Mouse (Mus musculus): ENCODE measurements around the gene Gabrg3. TPM values are rescaled to one million over a fixed set of nuclear protein-coding genes. Genes with fewer than 3 reads are reported as not detected.
"Not testable (repeated sequence)": the region's sequence is repeated elsewhere in the genome, so short reads cannot be mapped to it uniquely, and the experiment has no call there.

The Gabrg3 gene
- polyA plus RNA-seq, 2 experiments from 2014 or later = 0.09 TPM; not detected in 1

- no peak for ATAC-seq
Measured at GRCm38 (mm10) chr7:57307337-57307736, 79.7 kb downstream of the Gabrg3 start.

- no peak for ATAC-seq
Measured at GRCm38 (mm10) chr7:57296639-57297038, 90.3 kb downstream of the Gabrg3 start.

- no peak for ATAC-seq
Measured at GRCm38 (mm10) chr7:57294127-57294526, 92.9 kb downstream of the Gabrg3 start.

DNA sequence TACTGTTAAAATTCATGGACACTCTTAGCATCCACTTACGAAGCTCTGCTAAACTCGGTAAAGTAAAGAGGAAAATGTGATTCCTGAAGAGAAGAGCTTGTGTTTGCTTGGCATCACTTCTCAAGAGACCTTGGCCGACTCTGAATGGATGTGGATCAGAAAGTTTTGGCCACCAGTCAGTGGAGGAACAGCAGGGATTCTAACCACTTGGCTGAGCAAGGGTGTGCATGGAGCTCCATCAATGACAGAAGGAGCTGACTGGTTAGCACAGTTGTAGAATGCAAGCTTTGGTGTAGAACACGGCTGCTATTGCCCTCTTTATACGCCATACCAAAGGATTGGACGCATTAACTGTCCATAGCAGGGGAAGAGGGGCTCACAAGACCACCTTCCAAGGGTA is 93.4 kb downstream of the Gabrg3 start:
- ATAC-seq = no peak

DNA sequence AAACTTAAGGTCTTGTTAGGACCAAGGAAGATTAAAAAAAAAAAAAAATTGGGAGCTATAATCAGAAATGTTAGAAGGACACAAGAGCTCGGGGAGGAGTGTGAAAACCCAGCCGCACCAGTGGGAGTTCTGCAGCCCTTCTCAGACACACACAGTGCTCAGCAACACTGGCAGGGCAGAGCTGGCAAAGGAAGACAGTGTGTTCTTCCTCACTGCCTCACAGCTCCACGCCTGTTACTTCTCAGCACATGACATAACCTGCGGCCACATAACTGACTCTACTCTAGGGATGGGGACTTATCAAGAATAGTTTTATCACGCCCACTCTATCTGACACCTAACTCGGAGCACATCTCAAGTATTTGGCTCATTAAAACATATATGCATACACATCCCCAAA is 103.8 kb downstream of the Gabrg3 start:
- no peak for ATAC-seq

GRCm38 (mm10) chr7:57278841-57279240 is 108.1 kb downstream of the Gabrg3 start:
- no peak for ATAC-seq

GRCm38 (mm10) chr7:57260201-57260600 is 126.8 kb downstream of the Gabrg3 start:
- ATAC-seq = no peak

GRCm38 (mm10) chr7:57258893-57259574 is 128.0 kb downstream of the Gabrg3 start:
- ATAC-seq = no peak

DNA sequence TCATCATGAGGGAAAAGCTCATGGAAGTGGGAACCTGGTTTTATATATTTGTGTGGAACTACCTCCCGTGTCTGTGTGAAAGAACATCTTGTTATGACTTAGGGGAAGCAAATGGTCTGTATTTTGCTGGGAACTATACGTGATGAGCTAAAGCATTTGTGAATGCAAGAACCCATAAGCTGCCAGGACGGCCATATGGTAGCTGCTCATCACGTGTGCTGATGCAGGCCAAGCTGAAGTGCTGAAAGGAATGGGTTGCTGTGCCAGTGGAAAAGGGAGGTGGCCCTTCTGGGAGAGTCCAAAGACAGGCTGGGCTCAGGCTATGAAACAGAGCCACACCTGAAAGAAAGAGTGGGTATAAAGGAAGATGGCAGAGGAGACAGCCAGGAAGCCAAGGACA is 143.0 kb downstream of the Gabrg3 start:
- no peak for ATAC-seq

GRCm38 (mm10) chr7:57214119-57214518 is 172.9 kb downstream of the Gabrg3 start:
- no peak for ATAC-seq

DNA sequence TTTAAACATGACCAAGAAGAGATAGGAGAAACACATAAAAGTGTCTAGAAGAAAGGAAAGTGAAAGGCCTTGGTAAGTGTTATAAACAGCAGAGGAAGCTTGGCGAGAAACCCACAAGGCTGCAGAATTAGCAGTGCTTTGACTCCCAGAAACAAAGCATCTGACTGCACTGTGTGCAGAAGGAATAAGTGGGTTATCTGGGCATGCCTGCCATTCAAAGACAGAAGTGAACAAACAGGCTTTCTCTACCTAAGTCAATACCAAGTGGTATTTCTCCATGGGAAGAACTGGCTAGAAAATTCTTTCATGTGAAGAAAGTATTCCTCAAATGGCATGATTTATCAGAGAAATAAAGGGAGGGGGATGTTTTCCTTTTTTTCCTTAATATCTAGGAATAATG is 201.0 kb downstream of the Gabrg3 start:
- ATAC-seq = no peak

DNA sequence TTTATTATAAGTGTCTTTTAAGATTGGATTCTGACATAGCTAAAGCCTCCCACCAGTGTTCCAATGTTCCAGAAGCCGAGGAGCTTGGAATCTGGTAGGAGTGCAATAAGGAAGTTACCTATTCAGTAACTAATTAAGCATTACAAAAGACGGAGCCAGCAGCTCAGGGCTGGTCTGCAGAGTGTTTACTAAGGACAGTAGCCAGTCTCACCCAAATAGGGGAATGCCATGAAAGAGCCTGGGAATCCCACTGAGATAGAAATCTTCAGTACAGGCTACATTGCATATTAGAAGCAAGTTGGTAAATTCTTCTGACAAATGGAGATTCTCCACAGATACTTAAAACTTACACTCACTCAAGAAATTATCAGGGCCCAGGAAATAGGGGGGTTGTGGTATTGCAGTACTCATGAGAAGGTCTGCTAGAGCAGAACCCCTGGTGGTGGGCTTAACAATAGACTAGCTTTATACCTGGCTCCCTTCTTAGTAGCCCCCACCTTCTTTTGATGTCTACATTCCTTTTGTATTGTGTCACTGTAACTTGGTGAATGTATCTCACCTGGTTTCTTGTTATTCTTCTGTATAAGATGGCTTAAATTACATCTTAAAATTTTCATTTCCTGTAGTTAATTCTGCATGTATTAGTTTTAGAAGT is 211.0 kb downstream of the Gabrg3 start:
- ATAC-seq = not testable (repeated sequence)

GRCm38 (mm10) chr7:57166931-57167330 is 220.1 kb downstream of the Gabrg3 start:
- ATAC-seq = no peak

DNA sequence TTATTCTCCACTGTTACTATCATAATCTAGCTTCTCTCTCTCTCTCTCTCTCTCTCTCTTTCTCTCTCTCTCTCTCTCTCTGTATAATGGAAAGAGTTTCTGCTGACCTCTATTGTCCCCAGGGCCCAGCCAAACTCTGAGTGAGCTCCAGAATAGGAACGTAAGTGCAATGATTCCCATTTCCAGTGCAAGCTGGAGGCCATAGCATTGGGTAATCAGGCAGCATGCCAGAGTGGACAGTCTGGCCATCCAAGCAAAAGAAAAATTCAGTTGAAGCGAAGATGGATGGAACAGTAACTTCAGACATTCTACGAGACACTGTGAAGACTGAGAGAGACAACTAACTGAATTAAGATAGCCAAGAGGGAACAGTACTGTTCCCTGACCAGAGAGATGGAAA is 228.8 kb downstream of the Gabrg3 start:
- no peak for ATAC-seq

DNA sequence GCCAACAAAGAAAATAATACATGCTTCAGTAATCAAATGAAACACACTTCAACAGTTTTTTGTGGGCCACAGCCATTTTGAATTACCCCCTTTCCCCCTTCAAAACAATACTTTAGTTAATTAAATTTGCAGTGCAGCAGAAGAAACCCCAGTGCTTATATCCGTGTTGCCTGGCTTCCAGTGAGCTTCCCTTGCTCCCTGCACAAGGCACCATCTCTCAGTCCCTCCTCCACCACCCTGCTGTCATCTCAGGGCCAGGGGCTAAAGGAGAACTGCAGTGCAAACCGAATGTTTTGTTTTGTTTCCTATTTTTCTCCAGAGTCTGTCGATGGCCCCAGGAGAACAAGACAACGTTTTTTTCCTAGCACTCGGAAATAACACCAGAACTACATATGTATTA is 233.2 kb downstream of the Gabrg3 start:
- ATAC-seq = no peak

DNA sequence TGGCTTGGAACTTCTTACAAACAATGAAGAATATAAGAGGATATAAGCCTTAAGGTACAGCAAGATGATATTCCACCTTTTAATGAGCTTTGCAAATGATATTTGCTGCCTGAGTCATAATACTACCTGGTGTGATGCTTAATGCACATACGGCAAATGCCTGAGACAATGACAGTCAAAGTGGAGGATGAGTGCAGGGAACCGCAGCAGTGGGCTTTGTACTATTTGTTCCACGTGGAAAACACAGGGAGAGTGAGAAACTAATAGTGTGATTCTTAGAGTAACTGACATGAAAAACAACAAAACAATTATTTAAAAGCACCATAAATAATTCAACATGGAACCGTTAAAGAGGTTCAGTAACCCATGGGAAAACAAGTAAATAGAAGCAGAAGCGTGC is 236.2 kb downstream of the Gabrg3 start:
- no peak for ATAC-seq

- no peak for ATAC-seq
Measured at GRCm38 (mm10) chr7:57138072-57138704, 248.8 kb downstream of the Gabrg3 start.

DNA sequence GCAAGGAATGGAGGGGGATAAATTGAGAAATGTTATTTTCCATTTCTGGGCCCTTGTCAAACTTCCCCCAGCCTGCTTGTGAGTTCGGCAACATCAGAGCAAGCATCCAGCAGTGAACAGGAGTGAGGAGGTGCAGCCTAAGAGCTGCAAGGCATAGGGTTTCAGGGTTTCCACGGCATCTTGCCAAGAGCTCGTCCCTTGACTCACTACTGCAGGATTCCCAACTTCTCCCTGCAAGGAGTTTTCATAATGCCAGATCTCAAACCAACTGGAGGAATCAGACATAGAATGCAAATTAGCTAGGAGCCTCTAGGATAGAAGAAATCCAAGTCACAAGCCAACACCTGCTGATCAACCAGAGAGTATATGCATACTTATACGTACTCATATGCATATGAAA is 254.0 kb downstream of the Gabrg3 start:
- no peak for ATAC-seq

DNA sequence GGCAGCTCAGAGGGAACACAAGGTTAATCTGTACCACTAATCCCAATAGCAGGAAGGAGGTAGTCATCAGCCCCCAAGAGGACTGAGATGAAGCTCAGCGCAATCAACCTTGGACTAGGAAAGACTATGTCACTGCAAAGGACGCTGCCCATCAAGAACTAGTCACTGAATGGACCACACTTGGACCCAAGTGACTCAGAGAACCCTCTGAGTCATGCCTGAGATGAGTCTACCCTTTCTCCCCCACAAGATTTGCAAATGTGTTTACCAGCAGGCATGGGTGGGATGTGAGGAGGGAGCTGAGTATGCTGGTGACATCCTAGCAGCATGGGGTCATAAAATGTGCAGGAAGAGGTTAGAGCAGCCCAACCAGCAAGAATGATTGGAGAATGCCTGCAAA is 254.5 kb downstream of the Gabrg3 start:
- ATAC-seq = no peak

GRCm38 (mm10) chr7:57100065-57100464 is 286.9 kb downstream of the Gabrg3 start:
- ATAC-seq = no peak

DNA sequence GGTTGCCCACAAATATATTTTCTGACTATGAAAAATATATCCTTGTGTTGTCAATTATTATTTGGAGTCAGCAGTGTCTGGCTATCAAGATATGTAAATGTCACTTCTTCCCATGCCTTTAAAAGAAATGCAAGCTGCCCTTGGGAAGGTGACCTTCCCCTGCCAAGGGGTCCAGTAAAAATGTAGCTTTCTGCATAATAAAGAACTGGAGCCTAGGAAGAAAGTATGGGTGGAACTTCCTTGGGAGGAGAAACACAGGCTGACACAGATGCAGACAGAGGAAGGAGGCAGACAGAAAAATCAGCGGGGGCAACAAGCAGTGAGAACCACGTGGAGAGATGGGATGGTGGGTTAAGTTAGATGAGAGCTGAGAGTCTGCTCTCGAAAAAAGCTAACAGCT is 304.9 kb downstream of the Gabrg3 start:
- ATAC-seq = no peak

GRCm38 (mm10) chr7:57071435-57072160 is 315.4 kb downstream of the Gabrg3 start:
- no peak for ATAC-seq

DNA sequence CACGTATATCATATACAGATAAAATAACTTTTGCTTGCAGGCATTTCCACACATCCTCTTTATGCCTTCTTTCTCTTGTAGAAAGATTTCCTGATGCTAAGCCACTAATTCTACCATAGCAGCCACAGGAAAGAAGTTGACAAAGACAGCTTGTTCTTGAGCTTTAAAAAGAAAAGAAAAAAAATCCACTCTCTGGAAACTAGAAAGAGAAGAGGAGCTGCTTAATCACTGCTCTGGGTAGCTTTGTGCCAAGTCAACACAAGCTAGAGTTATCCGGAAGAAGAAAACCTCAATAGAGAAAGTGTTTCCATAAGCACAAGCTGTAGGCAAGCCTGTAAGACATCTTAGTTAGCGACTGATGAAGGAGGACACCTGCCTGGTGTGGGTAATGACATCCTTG is 321.6 kb downstream of the Gabrg3 start:
- ATAC-seq = no peak

All from activated CD4-positive, CD25-positive, alpha-beta regulatory T cell, adult 4 months (primary cell).